Mouse (Mus musculus) ES-Bruce4 (cell line): ENCODE results near the gene Cish.

Experiments
- CTCF ChIP-seq: IDR thresholded peaks from one replicate; pipeline ENCODE4 v1.8.1; 2011; ENCODE audit warnings: low read depth, low read length
- EP300 ChIP-seq: IDR thresholded peaks from 2 replicates; pipeline ENCODE4 v1.6.1; 2011; ENCODE audit warnings: low read depth, low read length; ENCODE audit not compliant: insufficient read depth
- POLR2A ChIP-seq: IDR thresholded peaks from one replicate; pipeline ENCODE4 v1.8.1; 2011; ENCODE audit warnings: low read length; ENCODE audit not compliant: insufficient read depth

DNA sequence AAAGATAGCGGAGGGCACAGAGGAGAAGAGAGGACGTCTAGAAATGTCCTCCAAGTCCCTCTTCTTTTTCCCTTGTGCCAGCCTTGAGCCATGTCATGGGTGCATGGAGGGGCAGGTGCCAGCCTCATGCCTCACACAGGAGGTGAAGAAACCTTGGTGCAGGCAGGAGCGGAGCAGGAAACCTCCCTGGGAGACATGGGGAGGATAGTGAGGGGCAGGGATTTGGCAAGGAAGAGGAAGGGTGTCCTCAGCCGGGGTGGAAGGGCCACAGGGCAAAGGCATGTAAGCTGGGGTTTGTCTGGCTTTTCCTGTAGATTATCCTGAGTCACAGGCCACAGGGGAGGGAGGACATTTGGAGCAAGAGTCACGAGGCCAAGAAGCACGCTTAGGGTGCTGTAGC is 48.2 kb downstream of the Cish start:
- TF ChIP-seq POLR2A (no peak), CTCF (no peak), EP300 (no peak)
